Mouse (Mus musculus) G1E (cell line): Measurements from ENCODE around the gene Smg6. TPM values are rescaled to one million over a fixed set of nuclear protein-coding genes. Genes with fewer than 3 reads are reported as not detected.

ENCODE experiments used
- ATAC-seq: 2 replicates; pipeline ENCODE4 v1.8.0; 2016; ENCODE audit warnings: mild to moderate bottlenecking; ENCODE audit not compliant: insufficient number of reproducible peaks, poor library complexity, low FRiP score, severe bottlenecking; ENCODE audit errors: extremely low read depth
- DNase-seq: peaks from one replicate; pipeline ENCODE4 v3.0.0; 2012; ENCODE audit warnings: low spot score
- H3K27me3 ChIP-seq: 2 replicates; pipeline ENCODE4 v1.6.1; 2012; ENCODE audit warnings: mild to moderate bottlenecking, low read length, inconsistent platforms; ENCODE audit not compliant: insufficient read depth
- H3K36me3 ChIP-seq: replicated peaks from 2 replicates; pipeline ENCODE3; 2012; ENCODE audit warnings: mild to moderate bottlenecking, inconsistent platforms
- H3K4me1 ChIP-seq: 2 replicates; pipeline ENCODE4 v1.6.1; 2012; ENCODE audit warnings: low read depth, low read length, inconsistent platforms, mixed read lengths; ENCODE audit not compliant: insufficient read depth
- H3K4me3 ChIP-seq: 2 replicates; pipeline ENCODE4 v1.5.1; 2012; ENCODE audit warnings: low read depth, mild to moderate bottlenecking, inconsistent platforms, low read length, moderate library complexity, mixed read lengths
- H3K9me3 ChIP-seq: replicated peaks from 2 replicates; pipeline ENCODE4 v1.6.1; 2012; ENCODE audit warnings: inconsistent platforms
- CTCF ChIP-seq: IDR thresholded peaks from 2 replicates; pipeline ENCODE4 v1.5.1; 2012; ENCODE audit warnings: low read depth, low read length, inconsistent platforms, mixed read lengths
- GATA1 ChIP-seq: IDR thresholded peaks from 2 replicates; pipeline ENCODE4 v1.6.1; 2012; ENCODE audit warnings: borderline replicate concordance, low read length, inconsistent platforms, mixed read lengths
- GATA2 ChIP-seq: IDR thresholded peaks from 2 replicates; pipeline ENCODE4 v1.6.1; 2012; ENCODE audit warnings: low read depth, low read length, inconsistent platforms, borderline replicate concordance
- POLR2AphosphoS5 ChIP-seq: IDR thresholded peaks from 2 replicates; pipeline ENCODE4 v1.6.1; 2012; ENCODE audit warnings: low read depth, low read length, inconsistent platforms; ENCODE audit not compliant: insufficient replicate concordance
- TAL1 ChIP-seq: conservative IDR thresholded peaks from 2 replicates; pipeline ENCODE4 v1.6.1; 2012; ENCODE audit warnings: low read depth, low read length, inconsistent platforms, mixed read lengths
- polyA plus RNA-seq: library from polyadenylated mRNA; stranded (reverse); fragments of >175 nt; gene quantifications from 2 replicates; pipeline ENCODE4 v1.2.3, GENCODE M21; 2012
- total RNA-seq, 2 experiments: library from RNA; stranded (forward) in 1 of 2; stranded (reverse) in 1 of 2; fragments of 200-1000 nt in 1 of 2; fragments of >200 nt in 1 of 2; fragmentation: Nextera tagmentation in 1 of 2; gene quantifications; 2 replicates each; pipeline ENCODE4 v1.2.3; 2014 to 2017

Smg6 gene
- total and polyA plus RNA-seq, 3 experiments = 17.4 to 54.3 (median 42.1) TPM

GRCm38 (mm10) chr11:74926388-74927005 lies 874 bp downstream of the Smg6 start:
- H3K9me3 ChIP-seq = no peaks in the 10 kb centered on the region
- H3K4me3 ChIP-seq = peak overlapping the region; percentile 92
- peaks cover 27% of the 10 kb centered on the region for H3K4me1 ChIP-seq
- no peak for ATAC-seq
- peak; percentile 67 for DNase-seq
- H3K27me3 ChIP-seq = no peaks in the 10 kb centered on the region
- peaks cover 33% of the 10 kb centered on the region for H3K36me3 ChIP-seq
- TF ChIP-seq CTCF (no peak), GATA1 (no peak), POLR2AphosphoS5 (no peak), TAL1 (no peak), GATA2 (no peak)

GRCm38 (mm10) chr11:74927236-74927725 lies 1.7 kb downstream of the Smg6 start:
- TF ChIP-seq GATA2 (no peak), POLR2AphosphoS5 (no peak), CTCF (no peak), TAL1 (no peak), GATA1 (no peak)
- DNase-seq (no peak), ATAC-seq (no peak)
- Histone ChIP-seq H3K4me3 (no peak overlapping the region; the same call in 1 of the 2 replicates), H3K27me3 (no peaks in the 10 kb centered on the region), H3K4me1 (peaks cover 27% of the 10 kb centered on the region), H3K9me3 (no peaks in the 10 kb centered on the region), H3K36me3 (peaks cover 35% of the 10 kb centered on the region)

- no peak for TF ChIP-seq TAL1
- no peak for TF ChIP-seq POLR2AphosphoS5
- TF ChIP-seq GATA1 = no peak
- TF ChIP-seq GATA2 = no peak
- no peak for TF ChIP-seq CTCF
- Histone ChIP-seq H3K36me3 (peaks cover 49% of the 10 kb centered on the region), H3K4me1 (peaks cover 24% of the 10 kb centered on the region), H3K9me3 (no peaks in the 10 kb centered on the region), H3K27me3 (no peaks in the 10 kb centered on the region), H3K4me3 (no peak overlapping the region)
- ATAC-seq = no peak
- DNase-seq = no peak
Measured at GRCm38 (mm10) chr11:74929111-74929510, 3.5 kb downstream of the Smg6 start.

GRCm38 (mm10) chr11:74930391-74930790 lies 4.8 kb downstream of the Smg6 start:
- TF ChIP-seq POLR2AphosphoS5 = no peak
- no peak for TF ChIP-seq GATA1
- TF ChIP-seq TAL1 = no peak
- no peak for TF ChIP-seq GATA2
- TF ChIP-seq CTCF = no peak
- DNase-seq (no peak), ATAC-seq (no peak)
- no peak overlapping the region for H3K4me3 ChIP-seq
- H3K36me3 ChIP-seq = peaks cover 62% of the 10 kb centered on the region
- H3K27me3 ChIP-seq = no peaks in the 10 kb centered on the region
- H3K4me1 ChIP-seq = peaks cover 17% of the 10 kb centered on the region
- H3K9me3 ChIP-seq = no peaks in the 10 kb centered on the region

GRCm38 (mm10) chr11:74946348-74946747 lies 20.7 kb downstream of the Smg6 start:
- TF ChIP-seq TAL1 (no peak), POLR2AphosphoS5 (no peak), CTCF (peak; percentile 38; the same call in 1 of the 2 replicates), GATA1 (no peak)
- Histone ChIP-seq H3K4me1 (0 out of 2 replicates have a peak, but pooled peaks cover 2% of the 10 kb centered on the region), H3K4me3 (no peak overlapping the region), H3K36me3 (peaks cover 69% of the 10 kb centered on the region), H3K9me3 (no peaks in the 10 kb centered on the region), H3K27me3 (no peaks in the 10 kb centered on the region)
- ATAC-seq = no peak
- DNase-seq = no peak

GRCm38 (mm10) chr11:74954901-74955300 lies 29.3 kb downstream of the Smg6 start:
- DNase-seq (no peak), ATAC-seq (no peak)
- Histone ChIP-seq H3K4me3 (no peak overlapping the region), H3K9me3 (no peaks in the 10 kb centered on the region), H3K4me1 (peaks cover 13% of the 10 kb centered on the region), H3K36me3 (peaks cover 63% of the 10 kb centered on the region), H3K27me3 (no peaks in the 10 kb centered on the region)
- TF ChIP-seq GATA1 = no peak
- TF ChIP-seq CTCF = no peak
- no peak for TF ChIP-seq GATA2
- no peak for TF ChIP-seq TAL1
- TF ChIP-seq POLR2AphosphoS5 = no peak

- no peak for TF ChIP-seq POLR2AphosphoS5
- no peak for TF ChIP-seq GATA2
- no peak for TF ChIP-seq TAL1
- no peak for TF ChIP-seq CTCF
- no peak for TF ChIP-seq GATA1
- ATAC-seq (no peak), DNase-seq (no peak)
- H3K4me3 ChIP-seq = no peak overlapping the region
- peaks cover 13% of the 10 kb centered on the region for H3K4me1 ChIP-seq
- peaks cover 65% of the 10 kb centered on the region for H3K36me3 ChIP-seq
- H3K27me3 ChIP-seq = no peaks in the 10 kb centered on the region
- H3K9me3 ChIP-seq = no peaks in the 10 kb centered on the region
Measured at GRCm38 (mm10) chr11:74956006-74956405, 30.4 kb downstream of the Smg6 start.
